Mouse (Mus musculus): ENCODE results near the gene Pacsin2. TPM values are rescaled to one million over a fixed set of nuclear protein-coding genes. Genes with fewer than 3 reads are reported as not detected.

Gene Pacsin2
- polyA plus RNA-seq, 1 experiment = 30.5 TPM

DNA sequence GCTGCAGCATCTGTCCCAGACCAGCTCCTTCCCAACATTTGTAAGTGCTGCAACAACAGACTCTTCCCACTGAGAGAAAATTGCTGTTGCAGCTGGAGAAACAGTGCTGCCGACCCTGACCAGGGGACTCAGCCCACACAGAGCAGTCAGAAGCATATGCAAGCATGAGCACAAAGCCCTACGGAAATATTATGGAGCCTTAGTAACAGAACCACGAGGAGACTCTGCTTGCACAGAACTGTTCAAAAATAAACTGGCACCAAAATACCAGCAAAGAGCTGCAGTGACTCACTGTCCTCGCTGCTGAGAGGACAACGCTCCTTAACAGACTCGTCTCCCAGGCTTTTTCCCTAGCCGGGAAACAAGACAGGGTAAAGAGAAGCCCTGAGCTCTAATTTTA is 47.0 kb downstream of the Pacsin2 start:
- no peak for DNase-seq
- Histone ChIP-seq H3K4me1 (replicated peaks; ENCODE audit: control insufficient read depth, insufficient read depth, low read length) (no peaks in the 10 kb centered on the region), H3K4me3 (ENCODE audit: control insufficient read depth, insufficient read depth, low read length) (no peak overlapping the region), H3K36me3 (ENCODE audit: control insufficient read depth, insufficient read depth, low read length) (no peaks in the 10 kb centered on the region), H3K27me3 (ENCODE audit: control insufficient read depth, insufficient read depth, low read length) (no peaks in the 10 kb centered on the region), H3K27ac (ENCODE audit: control insufficient read depth, insufficient read depth, low read length) (no peak overlapping the region)
- TF ChIP-seq POLR2A (IDR thresholded peaks at IDR 0.05; ENCODE audit: control insufficient read depth, extremely low read depth, insufficient read depth, low read length, poor library complexity) (no peak), CTCF (IDR thresholded peaks at IDR 0.05; ENCODE audit: borderline replicate concordance, control insufficient read depth, extremely low read depth, insufficient read depth, low read length, poor library complexity) (no peak)
- WGBS = 89% methylated on average over 7 of the region's 7 CpGs

- H3K27ac ChIP-seq (ENCODE audit: control insufficient read depth, insufficient read depth, low read length) = no peak overlapping the region
- no peaks in the 10 kb centered on the region for H3K27me3 ChIP-seq (ENCODE audit: control insufficient read depth, insufficient read depth, low read length)
- H3K4me1 ChIP-seq (replicated peaks; ENCODE audit: control insufficient read depth, insufficient read depth, low read length) = 0 out of 2 replicates have a peak, but pooled peaks cover under 1% of the 10 kb centered on the region
- TF ChIP-seq CTCF (IDR thresholded peaks at IDR 0.05; ENCODE audit: borderline replicate concordance, control insufficient read depth, extremely low read depth, insufficient read depth, low read length, poor library complexity) = no peak
- no peak for TF ChIP-seq POLR2A (IDR thresholded peaks at IDR 0.05; ENCODE audit: control insufficient read depth, extremely low read depth, insufficient read depth, low read length, poor library complexity)
- no peaks in the 10 kb centered on the region for H3K36me3 ChIP-seq (ENCODE audit: control insufficient read depth, insufficient read depth, low read length)
- WGBS = 96% methylated on average over 6 of the region's 6 CpGs
- no peak overlapping the region for H3K4me3 ChIP-seq (ENCODE audit: control insufficient read depth, insufficient read depth, low read length)
- no peak for DNase-seq
Measured at GRCm38 (mm10) chr15:83415391-83415790, 49.0 kb downstream of the Pacsin2 start.

DNA sequence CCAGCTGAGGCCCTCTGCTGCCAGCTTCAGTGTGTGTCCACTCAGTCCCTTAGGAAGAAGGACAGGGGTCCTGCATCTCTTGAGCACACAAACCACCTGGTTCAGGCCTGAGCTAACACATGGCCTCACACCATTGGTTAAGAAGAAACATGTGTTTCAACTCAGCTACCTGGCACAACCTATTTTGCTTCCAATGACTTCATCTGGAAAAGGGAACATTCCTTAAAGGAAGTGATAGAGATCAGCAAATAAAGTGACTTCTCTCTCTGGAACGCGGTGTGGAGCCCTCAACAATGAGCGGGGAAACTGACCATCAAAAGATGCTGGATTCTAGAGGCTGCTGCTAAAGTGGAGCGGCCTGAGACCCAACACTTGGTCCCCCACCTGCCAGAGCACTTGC is 52.8 kb downstream of the Pacsin2 start:
- 97% methylated on average over 4 of the region's 4 CpGs for WGBS
- H3K36me3 ChIP-seq (ENCODE audit: control insufficient read depth, insufficient read depth, low read length) = no peaks in the 10 kb centered on the region
- H3K4me3 ChIP-seq (ENCODE audit: control insufficient read depth, insufficient read depth, low read length) = no peak overlapping the region
- no peaks in the 10 kb centered on the region for H3K27me3 ChIP-seq (ENCODE audit: control insufficient read depth, insufficient read depth, low read length)
- peaks cover 2% of the 10 kb centered on the region; the same call in 1 of the 2 replicates for H3K4me1 ChIP-seq (replicated peaks; ENCODE audit: control insufficient read depth, insufficient read depth, low read length)
- DNase-seq = no peak
- no peak overlapping the region for H3K27ac ChIP-seq (ENCODE audit: control insufficient read depth, insufficient read depth, low read length)
- no peak for TF ChIP-seq POLR2A (IDR thresholded peaks at IDR 0.05; ENCODE audit: control insufficient read depth, extremely low read depth, insufficient read depth, low read length, poor library complexity)
- TF ChIP-seq CTCF (IDR thresholded peaks at IDR 0.05; ENCODE audit: borderline replicate concordance, control insufficient read depth, extremely low read depth, insufficient read depth, low read length, poor library complexity) = no peak

GRCm38 (mm10) chr15:83410735-83411134 is 53.7 kb downstream of the Pacsin2 start:
- H3K4me1 ChIP-seq (replicated peaks; ENCODE audit: control insufficient read depth, insufficient read depth, low read length) = peaks cover 2% of the 10 kb centered on the region; the same call in 1 of the 2 replicates

GRCm38 (mm10) chr15:83410270-83410669 is 54.1 kb downstream of the Pacsin2 start:
- no peaks in the 10 kb centered on the region for H3K36me3 ChIP-seq (ENCODE audit: control insufficient read depth, insufficient read depth, low read length)
- H3K27me3 ChIP-seq (ENCODE audit: control insufficient read depth, insufficient read depth, low read length) = no peaks in the 10 kb centered on the region
- H3K4me1 ChIP-seq (replicated peaks; ENCODE audit: control insufficient read depth, insufficient read depth, low read length) = peaks cover 2% of the 10 kb centered on the region; the same call in 1 of the 2 replicates
- H3K27ac ChIP-seq (ENCODE audit: control insufficient read depth, insufficient read depth, low read length) = no peak overlapping the region
- TF ChIP-seq POLR2A (IDR thresholded peaks at IDR 0.05; ENCODE audit: control insufficient read depth, extremely low read depth, insufficient read depth, low read length, poor library complexity) = no peak
- no peak for DNase-seq
- WGBS = 79% methylated on average over 6 of the region's 6 CpGs
- no peak overlapping the region for H3K4me3 ChIP-seq (ENCODE audit: control insufficient read depth, insufficient read depth, low read length)

More at GRCm38 (mm10) chr15:83410735-83411134, 53.7 kb downstream of the Pacsin2 start:
- WGBS = 86% methylated on average over 4 of the region's 4 CpGs
- Histone ChIP-seq H3K27ac (ENCODE audit: control insufficient read depth, insufficient read depth, low read length) (no peak overlapping the region), H3K4me3 (ENCODE audit: control insufficient read depth, insufficient read depth, low read length) (no peak overlapping the region), H3K27me3 (ENCODE audit: control insufficient read depth, insufficient read depth, low read length) (no peaks in the 10 kb centered on the region), H3K36me3 (ENCODE audit: control insufficient read depth, insufficient read depth, low read length) (no peaks in the 10 kb centered on the region)
- no peak for DNase-seq
- TF ChIP-seq POLR2A (IDR thresholded peaks at IDR 0.05; ENCODE audit: control insufficient read depth, extremely low read depth, insufficient read depth, low read length, poor library complexity) (no peak), CTCF (IDR thresholded peaks at IDR 0.05; ENCODE audit: borderline replicate concordance, control insufficient read depth, extremely low read depth, insufficient read depth, low read length, poor library complexity) (no peak)

GRCm38 (mm10) chr15:83408692-83409442 is 55.5 kb downstream of the Pacsin2 start:
- TF ChIP-seq POLR2A (IDR thresholded peaks at IDR 0.05; ENCODE audit: control insufficient read depth, extremely low read depth, insufficient read depth, low read length, poor library complexity) = no peak
- no peak for TF ChIP-seq CTCF (IDR thresholded peaks at IDR 0.05; ENCODE audit: borderline replicate concordance, control insufficient read depth, extremely low read depth, insufficient read depth, low read length, poor library complexity)
- Histone ChIP-seq H3K36me3 (ENCODE audit: control insufficient read depth, insufficient read depth, low read length) (no peaks in the 10 kb centered on the region), H3K4me3 (ENCODE audit: control insufficient read depth, insufficient read depth, low read length) (no peak overlapping the region), H3K4me1 (replicated peaks; ENCODE audit: control insufficient read depth, insufficient read depth, low read length) (peaks cover 2% of the 10 kb centered on the region; the same call in 1 of the 2 replicates), H3K27me3 (ENCODE audit: control insufficient read depth, insufficient read depth, low read length) (no peaks in the 10 kb centered on the region), H3K27ac (ENCODE audit: control insufficient read depth, insufficient read depth, low read length) (no peak overlapping the region)
- WGBS = 92% methylated on average over 8 of the region's 8 CpGs
- no peak for DNase-seq

Measured in thymus, adult 2 months (tissue).